Mouse (Mus musculus) neural tube, embryonic 13.5 days (tissue): ENCODE results near the gene Aqp1. TPM values are rescaled to one million over a fixed set of nuclear protein-coding genes. Genes with fewer than 3 reads are reported as not detected.

Source experiments
- ATAC-seq: fragments of 200-750 bp; cut with Nextera tagmentation; 2 replicates; pipeline ENCODE4 v1.8.0; 2017; ENCODE audit warnings: low read depth, mild to moderate bottlenecking, moderate TSS enrichment, moderate library complexity
- H3K27ac ChIP-seq: fragments of 300-500 bp; sonication (generic); replicated peaks from 2 replicates; pipeline ENCODE4 v1.5.1; 2015; ENCODE audit warnings: moderate library complexity, mild to moderate bottlenecking, inconsistent platforms
- H3K27me3 ChIP-seq: fragments of 300-500 bp; sonication (generic); 2 replicates; pipeline ENCODE4 v1.6.1; 2015; ENCODE audit warnings: mild to moderate bottlenecking, inconsistent platforms
- H3K36me3 ChIP-seq: fragments of 300-500 bp; sonication (generic); 2 replicates; pipeline ENCODE4 v1.6.1; 2015; ENCODE audit warnings: mild to moderate bottlenecking, inconsistent platforms
- H3K4me1 ChIP-seq: fragments of 300-500 bp; sonication (generic); replicated peaks from 2 replicates; pipeline ENCODE4 v1.6.1; 2015; ENCODE audit warnings: inconsistent platforms
- H3K4me2 ChIP-seq: fragments of 300-500 bp; sonication (generic); 2 replicates; pipeline ENCODE4 v1.6.1; 2015; ENCODE audit warnings: inconsistent platforms, mild to moderate bottlenecking, moderate library complexity
- H3K4me3 ChIP-seq: fragments of 300-500 bp; sonication (generic); 2 replicates; pipeline ENCODE4 v1.5.1; 2015; ENCODE audit warnings: mild to moderate bottlenecking, inconsistent platforms
- H3K9ac ChIP-seq: fragments of 300-500 bp; sonication (generic); 2 replicates; pipeline ENCODE4 v1.6.1; 2015; ENCODE audit warnings: moderate library complexity, mild to moderate bottlenecking, inconsistent platforms
- H3K9me3 ChIP-seq: fragments of 300-500 bp; sonication (generic); 2 replicates; pipeline ENCODE4 v1.6.1; 2016; ENCODE audit warnings: inconsistent platforms
- WGBS: fragments of 180-500 bp; shearing (Covaris S2); methylation state at CpG from one replicate; pipeline ENCODE4 v1.1.7; 2015; 5-methylcytosine and 5-hydroxymethylcytosine counted together
- polyA plus RNA-seq: library from polyadenylated mRNA; unstranded; fragments of >200 nt; fragmentation: Nextera tagmentation; extraction: Ambion mirVana; gene quantifications from 2 replicates; pipeline ENCODE4 v1.2.1, GENCODE M21; 2015

The Aqp1 gene
- polyA plus RNA-seq, 1 experiment from 2014 or later = 4.7 TPM

DNA sequence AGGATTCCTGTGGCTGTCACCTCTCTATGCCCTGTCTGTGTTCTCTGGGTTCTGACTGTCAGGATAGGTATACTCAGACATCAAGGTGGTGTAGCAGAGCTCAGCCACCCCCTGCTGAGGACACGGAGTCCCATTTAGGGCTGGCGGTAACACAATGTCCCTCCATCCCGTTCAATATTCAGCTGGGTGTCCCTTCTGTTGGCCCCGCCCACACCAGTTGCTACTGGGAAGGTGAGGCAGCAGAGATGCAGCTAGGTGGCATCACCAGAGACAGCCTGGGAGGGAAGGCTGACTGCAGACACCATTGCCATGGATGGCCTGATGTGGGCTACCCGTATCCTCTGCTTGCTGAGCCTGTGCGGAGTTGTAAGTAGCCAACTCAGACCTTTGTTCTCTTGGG is 39.8 kb downstream of the Aqp1 start, which contains the start of gene Ghrhr:
Gene Ghrhr (plus strand): TSS at position 220 of the 400 bp plus-strand sequence.
- 75% methylated on average over 6 of the region's 6 CpGs for WGBS
- H3K9me3 ChIP-seq = no peaks in the 10 kb centered on the region
- no peak within 1 kb of the TSS for H3K4me2 ChIP-seq
- no peak within 1 kb of the TSS for H3K4me3 ChIP-seq
- H3K27me3 ChIP-seq = no peaks in the 10 kb centered on the region
- ATAC-seq = no peak
- no peaks in the 10 kb centered on the region for H3K36me3 ChIP-seq
- H3K4me1 ChIP-seq = no peaks in the 10 kb centered on the region
- no peak within 1 kb of the TSS for H3K27ac ChIP-seq
- H3K9ac ChIP-seq = no peak within 1 kb of the TSS

DNA sequence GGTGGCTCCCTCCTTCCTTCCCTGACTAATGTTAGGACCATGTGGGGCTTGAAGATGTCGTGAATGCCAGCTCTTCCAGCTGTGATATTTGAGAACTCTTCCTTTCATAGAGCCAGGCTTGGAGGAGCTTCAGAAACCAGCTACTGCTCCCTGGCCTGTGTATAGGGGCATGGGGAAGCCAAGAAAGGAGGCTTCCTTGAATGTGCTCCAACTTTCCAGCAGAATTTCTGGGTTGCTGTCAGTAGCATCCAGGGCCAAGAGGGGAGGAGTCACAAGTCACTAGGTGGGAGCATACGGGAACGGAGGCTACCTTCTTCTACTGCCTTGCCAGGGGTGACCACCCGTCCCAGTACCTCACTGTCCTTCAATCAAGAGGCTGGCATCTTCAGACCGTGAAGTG is 40.3 kb downstream of the Aqp1 start:
- Histone ChIP-seq H3K4me3 (no peak overlapping the region), H3K9me3 (no peaks in the 10 kb centered on the region), H3K4me1 (no peaks in the 10 kb centered on the region), H3K4me2 (no peak overlapping the region), H3K36me3 (no peaks in the 10 kb centered on the region), H3K9ac (no peak overlapping the region), H3K27ac (no peak overlapping the region), H3K27me3 (no peaks in the 10 kb centered on the region)
- 76% methylated on average over 5 of the region's 5 CpGs for WGBS
- ATAC-seq = no peak

DNA sequence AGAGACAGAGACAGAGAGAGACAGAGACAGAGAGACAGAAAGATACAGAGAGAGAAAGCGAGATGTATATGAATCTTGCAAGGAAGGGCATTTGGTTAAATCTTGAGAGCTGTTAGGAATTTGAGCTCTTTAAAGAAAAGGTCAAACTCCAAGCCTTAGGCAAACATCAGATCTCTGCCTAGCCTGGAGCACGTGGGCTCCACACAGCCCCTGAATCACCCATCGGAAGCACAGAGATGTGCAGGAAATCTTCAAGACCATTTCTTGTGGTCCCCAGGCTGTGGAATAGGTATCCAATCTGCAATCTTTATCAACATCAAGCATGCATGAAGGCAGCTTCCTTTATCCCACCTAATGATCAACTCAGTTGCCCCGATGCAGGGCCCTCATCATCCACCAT is 41.2 kb downstream of the Aqp1 start:
- H3K9ac ChIP-seq = no peak overlapping the region
- H3K36me3 ChIP-seq = no peaks in the 10 kb centered on the region
- H3K27ac ChIP-seq = no peak overlapping the region
- H3K4me1 ChIP-seq = no peaks in the 10 kb centered on the region
- WGBS = 86% methylated on average over 4 of the region's 4 CpGs
- H3K4me3 ChIP-seq = no peak overlapping the region
- no peaks in the 10 kb centered on the region for H3K9me3 ChIP-seq
- H3K27me3 ChIP-seq = no peaks in the 10 kb centered on the region
- ATAC-seq = no peak
- no peak overlapping the region for H3K4me2 ChIP-seq

DNA sequence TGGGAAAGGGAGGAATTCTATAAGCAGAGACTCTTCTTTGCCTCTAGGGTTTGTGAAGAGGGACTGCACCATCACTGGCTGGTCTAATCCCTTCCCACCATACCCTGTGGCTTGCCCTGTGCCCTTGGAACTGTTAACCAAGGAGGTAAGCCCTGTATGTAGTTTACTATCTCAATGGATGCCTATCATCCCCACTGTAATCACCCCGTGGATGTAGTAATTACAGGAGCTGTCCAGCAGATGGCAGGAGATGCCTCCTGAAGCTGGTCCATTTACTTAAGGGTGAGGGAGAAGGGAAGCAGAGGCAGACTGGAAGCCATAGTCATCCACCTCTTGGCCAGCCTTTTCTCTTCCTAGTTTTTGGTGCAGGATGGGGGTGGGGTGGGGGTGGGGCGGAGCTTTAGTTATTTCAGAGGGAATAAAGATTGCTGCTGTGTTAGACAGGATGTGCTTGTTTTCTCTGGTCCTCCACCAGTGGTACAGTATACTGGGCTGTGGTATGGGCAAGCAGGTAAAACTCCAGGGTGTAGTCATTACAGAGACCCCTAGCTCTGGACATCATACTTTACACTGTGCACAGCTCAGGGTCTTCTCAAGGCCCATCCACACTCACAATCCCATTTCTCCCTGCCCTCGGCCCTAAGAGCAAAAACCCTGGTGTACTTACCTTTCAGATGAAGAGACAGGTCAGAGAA is 43.6 kb downstream of the Aqp1 start:
- Histone ChIP-seq H3K36me3 (no peaks in the 10 kb centered on the region), H3K4me2 (no peak overlapping the region), H3K4me3 (no peak overlapping the region), H3K9ac (no peak overlapping the region), H3K9me3 (no peaks in the 10 kb centered on the region), H3K27me3 (no peaks in the 10 kb centered on the region), H3K27ac (no peak overlapping the region), H3K4me1 (no peaks in the 10 kb centered on the region)
- peak; percentile 75 for ATAC-seq
- 43% methylated on average over 3 of the region's 3 CpGs for WGBS

DNA sequence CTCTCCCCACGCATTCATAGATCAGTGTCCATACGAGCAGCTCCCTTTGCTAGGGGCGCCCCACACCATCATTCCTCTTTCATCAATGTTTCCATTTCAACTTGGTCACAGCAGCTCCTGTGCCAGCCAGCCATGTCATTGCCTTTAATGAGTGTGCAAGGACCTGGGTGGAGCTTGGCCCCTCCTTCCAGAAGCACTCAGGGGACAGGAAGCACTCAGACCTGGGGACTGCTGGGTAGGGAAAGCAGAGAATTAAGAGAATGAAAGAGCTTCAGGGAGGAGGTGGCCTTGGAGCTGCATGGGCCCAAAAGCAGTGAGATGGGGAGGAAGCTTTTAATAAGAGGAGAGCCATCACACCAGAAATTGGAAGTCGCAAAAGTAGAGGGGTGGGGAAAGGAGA is 45.7 kb downstream of the Aqp1 start:
- 92% methylated on average over 4 of the region's 4 CpGs for WGBS
- Histone ChIP-seq H3K4me3 (no peak overlapping the region), H3K4me2 (no peak overlapping the region), H3K27me3 (no peaks in the 10 kb centered on the region), H3K36me3 (no peaks in the 10 kb centered on the region), H3K9ac (no peak overlapping the region), H3K27ac (no peak overlapping the region), H3K9me3 (no peaks in the 10 kb centered on the region), H3K4me1 (no peaks in the 10 kb centered on the region)
- no peak for ATAC-seq

DNA sequence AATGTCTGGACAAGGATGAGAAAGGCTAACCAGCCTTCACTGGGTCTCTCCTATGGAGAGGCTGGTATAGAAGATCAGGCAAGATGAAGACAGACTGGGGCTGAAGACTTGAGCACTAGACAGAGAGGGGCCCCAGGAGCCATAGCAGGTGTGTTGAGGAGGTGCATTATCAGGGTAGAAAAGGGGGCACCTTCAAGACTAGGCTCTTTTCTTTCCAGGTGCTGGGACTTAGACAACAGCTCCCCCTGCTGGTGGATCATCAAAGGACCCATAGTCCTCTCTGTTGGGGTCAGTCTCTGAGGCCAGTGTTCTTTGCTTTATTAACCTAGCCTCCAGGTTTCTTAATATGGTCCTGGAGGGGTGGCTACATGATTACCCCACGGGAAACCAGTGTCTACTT is 47.7 kb downstream of the Aqp1 start:
- H3K9ac ChIP-seq = no peak overlapping the region
- H3K9me3 ChIP-seq = no peaks in the 10 kb centered on the region
- 28% methylated on average over 1 of the region's 1 CpGs for WGBS
- H3K27me3 ChIP-seq = no peaks in the 10 kb centered on the region
- H3K4me2 ChIP-seq = no peak overlapping the region
- peaks cover 12% of the 10 kb centered on the region for H3K4me1 ChIP-seq
- no peak overlapping the region for H3K4me3 ChIP-seq
- no peak for ATAC-seq
- no peak overlapping the region for H3K27ac ChIP-seq
- no peaks in the 10 kb centered on the region for H3K36me3 ChIP-seq

DNA sequence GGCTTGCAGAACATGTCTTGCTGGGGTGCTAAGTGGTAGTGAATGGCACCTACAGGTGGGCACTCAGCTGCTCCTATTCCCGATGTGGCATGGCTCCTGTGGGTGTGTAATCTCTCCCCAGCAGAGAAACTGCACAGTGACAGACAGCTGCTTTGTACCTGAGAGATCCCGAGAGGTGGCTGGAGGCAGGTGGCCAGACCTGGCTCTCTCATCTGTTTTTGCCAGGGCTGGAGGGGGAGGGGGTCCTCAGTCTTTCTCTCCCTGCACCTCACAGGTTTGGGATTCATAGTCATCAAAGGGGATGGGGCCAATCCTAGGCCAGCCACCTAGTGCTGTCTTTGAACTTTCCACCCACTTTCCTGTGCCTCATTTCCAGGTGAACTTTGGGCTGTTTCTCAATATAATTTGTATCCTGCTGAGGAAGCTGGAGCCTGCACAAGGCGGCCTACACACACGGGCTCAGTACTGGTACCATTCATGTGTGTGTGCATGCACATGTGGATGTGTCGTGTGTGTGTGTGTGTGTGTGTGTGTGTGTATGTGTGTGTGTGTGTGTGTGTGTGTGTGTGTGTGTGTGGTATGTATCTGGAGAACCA is 48.2 kb downstream of the Aqp1 start:
- H3K9ac ChIP-seq = no peak overlapping the region
- peaks cover 15% of the 10 kb centered on the region for H3K4me1 ChIP-seq
- no peak overlapping the region for H3K27ac ChIP-seq
- H3K4me3 ChIP-seq = no peak overlapping the region
- no peaks in the 10 kb centered on the region for H3K9me3 ChIP-seq
- H3K36me3 ChIP-seq = no peaks in the 10 kb centered on the region
- H3K4me2 ChIP-seq = no peak overlapping the region
- no peaks in the 10 kb centered on the region for H3K27me3 ChIP-seq
- WGBS = 76% methylated on average over 5 of the region's 5 CpGs
- no peak for ATAC-seq

DNA sequence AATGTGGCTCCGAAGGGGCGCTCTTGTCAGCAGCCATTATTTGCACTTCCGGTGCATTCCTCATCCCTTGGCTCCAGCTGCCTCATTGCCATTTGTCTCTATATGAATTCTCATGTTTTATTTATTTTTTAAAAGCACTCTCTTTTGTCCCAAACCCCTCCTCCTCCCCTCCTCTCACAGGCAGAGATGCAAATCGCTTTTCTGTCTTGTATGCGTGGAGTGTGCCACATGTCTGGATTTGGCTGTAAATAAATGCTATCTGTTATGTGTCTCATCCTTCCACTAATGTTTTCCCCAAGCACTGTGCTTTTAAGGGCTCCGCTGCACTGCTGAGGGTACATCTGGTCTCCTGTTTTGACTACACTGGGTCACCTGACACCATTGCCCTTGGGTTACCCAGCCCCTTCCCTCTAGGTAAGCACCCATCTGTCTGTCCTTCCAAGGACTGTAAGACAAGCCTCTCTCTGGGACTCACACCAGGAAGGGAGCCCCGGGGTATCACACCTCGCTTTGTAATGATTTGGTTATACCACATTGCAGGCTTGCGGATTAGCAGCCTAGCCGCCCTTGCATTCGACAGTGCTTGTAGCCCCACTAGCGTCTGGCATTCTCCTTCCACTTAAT is 52.4 kb downstream of the Aqp1 start:
- no peak overlapping the region for H3K9ac ChIP-seq
- H3K4me1 ChIP-seq = peaks cover 48% of the 10 kb centered on the region
- H3K36me3 ChIP-seq = no peaks in the 10 kb centered on the region
- H3K27me3 ChIP-seq = no peaks in the 10 kb centered on the region
- H3K27ac ChIP-seq = peak overlapping the region; percentile 74
- ATAC-seq = peak; percentile 41
- WGBS = 26% methylated on average over 12 of the region's 12 CpGs
- no peaks in the 10 kb centered on the region for H3K9me3 ChIP-seq
- no peak overlapping the region for H3K4me3 ChIP-seq
- H3K4me2 ChIP-seq = no peak overlapping the region

DNA sequence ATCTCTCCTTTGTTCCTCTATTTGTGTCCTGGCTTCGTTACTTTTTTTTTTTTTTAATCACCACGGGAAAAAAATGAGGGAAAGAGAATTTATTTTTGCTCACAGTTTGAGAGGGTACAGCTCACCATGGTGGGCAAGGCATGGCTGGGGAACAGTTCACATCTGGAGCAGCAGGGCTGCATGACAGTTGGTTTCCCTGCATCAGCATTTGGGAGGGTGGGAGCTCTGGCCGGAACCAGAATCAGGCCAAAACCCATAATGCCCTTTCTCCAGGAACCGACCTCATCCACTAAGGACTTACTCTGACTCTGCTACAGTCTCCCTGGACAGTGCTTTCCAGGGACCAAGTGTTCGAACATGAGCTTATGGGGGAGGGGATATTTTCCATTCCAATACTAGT is 53.1 kb downstream of the Aqp1 start:
- 71% methylated on average over 5 of the region's 5 CpGs for WGBS
- H3K9ac ChIP-seq = no peak overlapping the region
- ATAC-seq = no peak
- H3K9me3 ChIP-seq = no peaks in the 10 kb centered on the region
- no peaks in the 10 kb centered on the region for H3K36me3 ChIP-seq
- no peak overlapping the region for H3K4me2 ChIP-seq
- H3K4me1 ChIP-seq = peaks cover 48% of the 10 kb centered on the region
- no peaks in the 10 kb centered on the region for H3K27me3 ChIP-seq
- peak overlapping the region; percentile 74; the same call in 1 of the 2 replicates for H3K27ac ChIP-seq
- H3K4me3 ChIP-seq = no peak overlapping the region

DNA sequence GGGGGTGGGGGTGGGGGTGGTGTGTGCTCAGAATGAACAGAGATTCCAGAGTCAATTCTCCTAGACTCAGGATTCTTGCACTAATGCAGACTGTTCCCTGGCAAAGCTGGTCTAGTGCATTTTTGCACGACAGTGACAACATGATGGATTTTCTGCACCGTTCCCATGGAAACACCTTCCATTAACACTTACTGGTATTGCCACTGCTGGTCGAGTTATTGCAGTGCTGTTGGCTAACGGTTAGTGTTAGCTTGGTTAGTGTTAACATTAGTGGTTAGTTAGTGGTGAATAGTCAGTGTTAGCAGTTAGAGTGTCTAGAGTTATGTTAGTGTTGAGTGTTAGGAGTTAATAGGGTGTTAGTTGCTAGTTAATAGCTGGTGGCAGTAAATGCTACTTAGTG is 55.6 kb downstream of the Aqp1 start:
- H3K27me3 ChIP-seq = no peaks in the 10 kb centered on the region
- peaks cover 65% of the 10 kb centered on the region for H3K4me1 ChIP-seq
- H3K27ac ChIP-seq = peak overlapping the region; percentile 49
- no peak overlapping the region for H3K9ac ChIP-seq
- H3K36me3 ChIP-seq = no peaks in the 10 kb centered on the region
- H3K4me2 ChIP-seq = no peak overlapping the region
- 12% methylated on average over 4 of the region's 4 CpGs for WGBS
- peak; percentile 44 for ATAC-seq
- H3K9me3 ChIP-seq = no peaks in the 10 kb centered on the region
- H3K4me3 ChIP-seq = no peak overlapping the region

DNA sequence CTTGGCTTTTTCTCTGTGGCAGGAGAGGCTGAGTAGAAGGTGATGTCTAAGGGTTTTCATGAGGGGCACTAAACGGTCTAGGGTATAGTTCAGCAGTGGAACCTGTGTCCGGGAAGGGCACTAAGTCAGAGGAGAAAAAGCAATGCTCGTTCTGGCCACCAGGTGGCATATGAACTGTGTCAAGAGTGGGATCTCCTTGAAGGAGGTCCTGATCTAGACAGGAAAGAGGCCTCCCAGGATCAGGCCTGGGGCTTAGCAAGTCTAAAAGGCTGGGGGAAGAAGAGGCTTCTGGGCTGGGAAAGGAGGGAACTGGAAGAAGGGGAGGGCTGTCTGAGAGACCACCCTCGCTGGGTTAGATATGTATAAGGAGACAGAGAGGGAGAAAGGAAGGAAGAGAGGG is 56.2 kb downstream of the Aqp1 start:
- H3K36me3 ChIP-seq = no peaks in the 10 kb centered on the region

DNA sequence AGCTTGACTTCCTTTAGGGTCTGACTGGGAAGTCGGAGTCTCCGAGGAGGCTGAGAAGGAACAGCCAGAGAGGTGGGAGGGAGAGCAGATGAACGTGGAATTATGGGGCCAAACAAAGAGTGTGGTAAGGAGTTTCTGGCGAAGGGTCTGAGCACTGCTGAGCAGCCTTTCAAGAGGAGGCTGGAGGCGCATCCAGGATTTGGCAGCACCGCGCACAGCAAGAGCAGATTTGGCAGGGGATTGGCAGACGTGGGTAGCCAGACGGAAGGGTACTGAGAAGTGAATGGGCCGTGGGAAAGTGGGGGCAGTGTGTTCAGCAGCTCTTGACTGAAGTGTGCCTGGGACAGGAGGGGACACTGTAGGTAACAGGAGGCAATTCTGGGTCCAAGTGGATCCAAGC is 58.6 kb downstream of the Aqp1 start:
- Histone ChIP-seq H3K4me3 (no peak overlapping the region), H3K4me1 (peaks cover 70% of the 10 kb centered on the region), H3K27me3 (no peaks in the 10 kb centered on the region), H3K36me3 (no peaks in the 10 kb centered on the region), H3K4me2 (no peak overlapping the region), H3K27ac (no peak overlapping the region), H3K9me3 (no peaks in the 10 kb centered on the region), H3K9ac (no peak overlapping the region)
- 65% methylated on average over 10 of the region's 10 CpGs for WGBS
- no peak for ATAC-seq

More for the DNA sequence above, 56.2 kb downstream of the Aqp1 start:
- ATAC-seq = peak; percentile 41
- Histone ChIP-seq H3K9me3 (no peaks in the 10 kb centered on the region), H3K4me3 (no peak overlapping the region), H3K4me1 (peaks cover 71% of the 10 kb centered on the region), H3K27me3 (no peaks in the 10 kb centered on the region), H3K4me2 (no peak overlapping the region), H3K27ac (peak overlapping the region; percentile 46), H3K9ac (no peak overlapping the region)
- WGBS = 11% methylated on average over 4 of the region's 4 CpGs
